Mouse (Mus musculus) lung, postnatal 4 days (tissue): ENCODE measurements around the gene Brca1.
"Not testable (repeated sequence)": the region's sequence is repeated elsewhere in the genome, so short reads cannot be mapped to it uniquely, and the experiment has no call there.

Source experiments
- DNase-seq, 2 experiments: peaks; one replicate each; pipeline ENCODE4 v3.0.0; 2021

The Brca1 gene

GRCm38 (mm10) chr11:101551751-101552475 lies at the start of gene Brca1, which contains the start of gene Nbr1:
TSS of gene Brca1 (minus strand) at chr11:101551955.
TSS of gene Nbr1 (plus strand) at chr11:101552149.
- DNase-seq, result peak; percentile 94 to 96

- no peak for DNase-seq
Measured at GRCm38 (mm10) chr11:101599156-101599555, 47.4 kb upstream of the Brca1 start, which contains the start of gene Gm11634. TSS of gene Gm11634 (minus strand) at chr11:101599256.

GRCm38 (mm10) chr11:101589989-101590624 lies 38.4 kb upstream of the Brca1 start:
- DNase-seq, result no peak

GRCm38 (mm10) chr11:101589444-101589843 lies 37.7 kb upstream of the Brca1 start:
- DNase-seq, result peak; percentile 54 to 74

GRCm38 (mm10) chr11:101588868-101589267 lies 37.1 kb upstream of the Brca1 start:
- DNase-seq, result no peak

GRCm38 (mm10) chr11:101587676-101588075 lies 35.9 kb upstream of the Brca1 start:
- DNase-seq, result peak; percentile 32 to 45

- DNase-seq, result no peak
Measured at GRCm38 (mm10) chr11:101585805-101586204, 34.0 kb upstream of the Brca1 start.

GRCm38 (mm10) chr11:101585031-101585430 lies 33.3 kb upstream of the Brca1 start:
- not testable (repeated sequence) for DNase-seq

- DNase-seq, result no peak
Measured at GRCm38 (mm10) chr11:101583205-101583604, 31.4 kb upstream of the Brca1 start.

- DNase-seq, result peak; percentile 78 to 82
Measured at GRCm38 (mm10) chr11:101582054-101583035, 30.6 kb upstream of the Brca1 start, which contains the start of gene Tmem106a. TSS of gene Tmem106a (plus strand) at chr11:101582242.

GRCm38 (mm10) chr11:101581081-101581764 lies 29.5 kb upstream of the Brca1 start:
- DNase-seq, result no peak

- DNase-seq, result no peak
Measured at GRCm38 (mm10) chr11:101576116-101576515, 24.4 kb upstream of the Brca1 start.

GRCm38 (mm10) chr11:101568421-101568820 lies 16.7 kb upstream of the Brca1 start:
- no peak for DNase-seq

GRCm38 (mm10) chr11:101562391-101562790 lies 10.6 kb upstream of the Brca1 start:
- peak in 1 of 2 experiments; percentile 69 for DNase-seq

GRCm38 (mm10) chr11:101556954-101557353 lies 5.2 kb upstream of the Brca1 start:
- no peak for DNase-seq

GRCm38 (mm10) chr11:101556541-101556940 lies 4.8 kb upstream of the Brca1 start:
- DNase-seq, result no peak

GRCm38 (mm10) chr11:101553354-101553930 lies 1.7 kb upstream of the Brca1 start:
- no peak for DNase-seq

- DNase-seq, result peak; percentile 97 to 100
Measured at GRCm38 (mm10) chr11:101552476-101553300, 933 bp upstream of the Brca1 start.

- no peak for DNase-seq
Measured at GRCm38 (mm10) chr11:101548526-101548925, 3.2 kb downstream of the Brca1 start.

- no peak for DNase-seq
Measured at GRCm38 (mm10) chr11:101544132-101544531, 7.6 kb downstream of the Brca1 start.

GRCm38 (mm10) chr11:101543533-101543932 lies 8.2 kb downstream of the Brca1 start:
- DNase-seq, result peak in 1 of 2 experiments; percentile 39
